In genomic region chrX:151045850-151046249, GRCm38 (mm10) we compare ENCODE assay signal across 7 mouse cellular contexts. TPM values are rescaled to one million over a fixed set of nuclear protein-coding genes. Genes with fewer than 3 reads are reported as not detected.
DNase-seq lines count a peak whose midpoint lies in the region; ATAC-seq and TF ChIP-seq lines count a peak whose summit lies in the region.

Fgd1 (plus strand) TSS chrX:151046150.

- DNase-seq in lung, embryonic 14.5 days = no peak
- no peak for DNase-seq in lung, postnatal 36 days
- DNase-seq in embryonic facial prominence, embryonic 14.5 days (ENCODE audit: low spot score) = no peak
- DNase-seq in spleen, postnatal 36 days (ENCODE audit: low spot score in 2 of 2) = no peak
- DNase-seq in gastrocnemius, postnatal 10 days = no peak

- H3K4me1 ChIP-seq in lung, embryonic 14.5 days (ENCODE audit: insufficient read depth) = no peaks in the 10 kb centered on the region; the same call in 1 of the 2 replicates
- H3K4me1 ChIP-seq in embryonic facial prominence, embryonic 14.5 days (ENCODE audit: control insufficient read depth, insufficient read depth, low read length) = 0 out of 2 replicates have a peak, but pooled peaks cover 3% of the 10 kb centered on the region
- 0 out of 2 replicates have a peak, but pooled peaks cover 7% of the 10 kb centered on the region for H3K4me1 ChIP-seq in intestine, embryonic 16.5 days (ENCODE audit: control insufficient read depth, insufficient read depth, low read length)
- H3K4me1 ChIP-seq in midbrain, embryonic 15.5 days = peaks cover 17% of the 10 kb centered on the region

- no peaks in the 10 kb centered on the region for H3K27me3 ChIP-seq in lung, embryonic 14.5 days (ENCODE audit: insufficient read depth, low read length)
- no peaks in the 10 kb centered on the region; the same call in 1 of the 2 replicates for H3K27me3 ChIP-seq in embryonic facial prominence, embryonic 14.5 days (replicated peaks; ENCODE audit: control insufficient read depth, insufficient read depth, low read length)
- no peaks in the 10 kb centered on the region for H3K27me3 ChIP-seq in intestine, embryonic 16.5 days (replicated peaks; ENCODE audit: control insufficient read depth, insufficient read depth, low read length)
- no peaks in the 10 kb centered on the region for H3K27me3 ChIP-seq in midbrain, embryonic 15.5 days (replicated peaks)

- 0 out of 2 replicates have a peak, but pooled peaks cover 2% of the 10 kb centered on the region for H3K36me3 ChIP-seq in lung, embryonic 14.5 days (ENCODE audit: insufficient read depth)
- no peaks in the 10 kb centered on the region for H3K36me3 ChIP-seq in embryonic facial prominence, embryonic 14.5 days (ENCODE audit: control insufficient read depth, insufficient read depth, low read length)
- H3K36me3 ChIP-seq in intestine, embryonic 16.5 days (ENCODE audit: control insufficient read depth, insufficient read depth, low read length) = no peaks in the 10 kb centered on the region
- no peaks in the 10 kb centered on the region for H3K36me3 ChIP-seq in midbrain, embryonic 15.5 days (replicated peaks)

- peak within 1 kb of the TSS; percentile 72 for H3K4me2 ChIP-seq in lung, embryonic 14.5 days
- peak within 1 kb of the TSS; percentile 61 for H3K4me2 ChIP-seq in embryonic facial prominence, embryonic 14.5 days (ENCODE audit: low read depth, low read length)
- peak within 1 kb of the TSS; percentile 51 for H3K4me2 ChIP-seq in intestine, embryonic 16.5 days (ENCODE audit: low read depth, low read length)
- peak within 1 kb of the TSS; percentile 63 for H3K4me2 ChIP-seq in midbrain, embryonic 15.5 days

- no peaks in the 10 kb centered on the region for H3K9me3 ChIP-seq in lung, embryonic 14.5 days (ENCODE audit: low read depth, low read length)
- no peaks in the 10 kb centered on the region for H3K9me3 ChIP-seq in embryonic facial prominence, embryonic 14.5 days (ENCODE audit: control insufficient read depth, low read length)
- no peaks in the 10 kb centered on the region for H3K9me3 ChIP-seq in intestine, embryonic 16.5 days (ENCODE audit: control insufficient read depth, low read length)
- no peaks in the 10 kb centered on the region for H3K9me3 ChIP-seq in midbrain, embryonic 15.5 days

- ATAC-seq in lung, embryonic 14.5 days (ENCODE audit: insufficient read depth) = no peak
- no peak for ATAC-seq in embryonic facial prominence, embryonic 14.5 days (ENCODE audit: low read depth)
- no peak for ATAC-seq in intestine, embryonic 16.5 days
- no peak for ATAC-seq in midbrain, embryonic 15.5 days (replicated peaks)

- 94% methylated on average over 8 of the region's 8 CpGs for WGBS in lung, embryonic 14.5 days
- 94% methylated on average over 8 of the region's 8 CpGs for WGBS in embryonic facial prominence, embryonic 14.5 days
- WGBS in intestine, embryonic 16.5 days = 95% methylated on average over 8 of the region's 8 CpGs
- 93% methylated on average over 8 of the region's 8 CpGs for WGBS in midbrain, embryonic 15.5 days

- H3K27ac ChIP-seq in lung, embryonic 14.5 days (ENCODE audit: low read depth) = peak within 1 kb of the TSS; percentile 88
- H3K27ac ChIP-seq in embryonic facial prominence, embryonic 14.5 days (replicated peaks; ENCODE audit: low read depth, low read length) = peak within 1 kb of the TSS; percentile 88
- peak within 1 kb of the TSS; percentile 77 for H3K27ac ChIP-seq in intestine, embryonic 16.5 days (ENCODE audit: low read length)
- H3K27ac ChIP-seq in midbrain, embryonic 15.5 days = peak within 1 kb of the TSS; percentile 95

- H3K4me3 ChIP-seq in lung, embryonic 14.5 days (ENCODE audit: low read depth, low read length) = peak within 1 kb of the TSS; percentile 62
- peak within 1 kb of the TSS; percentile 62 for H3K4me3 ChIP-seq in embryonic facial prominence, embryonic 14.5 days (ENCODE audit: low read depth, low read length)
- peak within 1 kb of the TSS; percentile 66 for H3K4me3 ChIP-seq in intestine, embryonic 16.5 days (ENCODE audit: low read length)
- peak within 1 kb of the TSS; percentile 52 for H3K4me3 ChIP-seq in midbrain, embryonic 15.5 days

- peak within 1 kb of the TSS; percentile 78 for H3K9ac ChIP-seq in lung, embryonic 14.5 days
- H3K9ac ChIP-seq in embryonic facial prominence, embryonic 14.5 days (ENCODE audit: low read depth, low read length) = peak within 1 kb of the TSS; percentile 87
- peak within 1 kb of the TSS; percentile 77 for H3K9ac ChIP-seq in intestine, embryonic 16.5 days (ENCODE audit: low read depth, low read length)
- peak within 1 kb of the TSS; percentile 52 for H3K9ac ChIP-seq in midbrain, embryonic 15.5 days

- no peak for TF ChIP-seq CTCF in lung, embryonic 14.5 days (IDR thresholded peaks at IDR 0.05; ENCODE audit: low read depth)

RNA-seq across cellular contexts. Expression of gene Fgd1, which starts in this region (rescaled TPM):
- 14.5 and 14.6 TPM in 2 replicates for polyA plus RNA-seq in lung, embryonic 14.5 days (2014; fragmentation: Nextera tagmentation; extraction: Ambion mirVana)
- 11.9 and 13.2 TPM in 2 replicates for polyA plus RNA-seq in embryonic facial prominence, embryonic 14.5 days (2014; fragmentation: Nextera tagmentation; extraction: Ambion mirVana)
- polyA plus RNA-seq in intestine, embryonic 16.5 days (2015; fragmentation: Nextera tagmentation; extraction: Ambion mirVana) = 4.1 and 5.3 TPM in 2 replicates
- polyA plus RNA-seq in midbrain, embryonic 15.5 days (2015; fragmentation: Nextera tagmentation; extraction: Ambion mirVana) = 15.7 and 16.2 TPM in 2 replicates
- 10 to 100 TPM in 1 of 2 experiments, 1 to 10 TPM in 1; 9.4 to 14.3 TPM for total RNA-seq in gastrocnemius, postnatal 10 days (2021)
